Mouse (Mus musculus): ENCODE data around the gene Ddx46. TPM values are rescaled to one million over a fixed set of nuclear protein-coding genes. Genes with fewer than 3 reads are reported as not detected.
A peak's percentile ranks its signal among the peaks of the same experiment; 100 is the strongest.

Gene Ddx46
- polyA plus RNA-seq (2015; fragmentation: Nextera tagmentation; extraction: Ambion mirVana): 33.8 TPM in 2 replicates

DNA sequence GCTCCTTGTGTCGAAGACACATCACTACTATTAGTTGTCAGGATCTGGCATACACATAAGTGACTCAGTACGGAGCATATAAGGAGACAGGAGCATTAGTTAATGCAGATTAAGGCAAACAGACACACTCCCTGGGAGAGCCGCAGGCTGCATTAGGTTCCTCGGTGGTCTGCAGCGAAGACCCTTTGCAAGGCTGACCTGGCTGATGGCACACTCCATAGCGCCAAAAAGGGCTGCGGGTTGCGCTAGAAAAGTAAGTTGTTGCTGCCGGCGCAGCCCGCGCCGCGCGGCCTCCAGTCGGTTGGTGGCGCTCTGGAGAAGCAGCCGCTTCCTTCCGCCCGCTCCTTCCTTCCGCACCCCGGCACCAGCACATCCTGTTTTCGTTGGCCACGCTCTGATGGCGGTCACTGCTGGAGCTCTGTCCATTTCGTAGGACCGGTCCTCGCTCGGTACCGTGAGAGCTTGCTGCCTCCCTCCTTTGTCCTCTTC, at the start of gene Ddx46:
TSS of gene Ddx46 (plus strand) at position 389 of the 489 bp plus-strand sequence.
- peak; percentile 93 for ATAC-seq (replicated peaks)
- Histone ChIP-seq H3K4me1 (peaks cover 14% of the 10 kb centered on the region), H3K9ac (replicated peaks) (peak within 1 kb of the TSS; percentile 72), H3K27ac (replicated peaks) (peak within 1 kb of the TSS; percentile 8; the same call in 1 of the 2 replicates), H3K4me3 (peak within 1 kb of the TSS; percentile 60), H3K4me2 (replicated peaks) (peak within 1 kb of the TSS; percentile 72), H3K27me3 (no peaks in the 10 kb centered on the region), H3K36me3 (peaks cover 45% of the 10 kb centered on the region), H3K9me3 (no peaks in the 10 kb centered on the region)
- WGBS: 5% methylated on average over 30 of the region's 30 CpGs

DNA sequence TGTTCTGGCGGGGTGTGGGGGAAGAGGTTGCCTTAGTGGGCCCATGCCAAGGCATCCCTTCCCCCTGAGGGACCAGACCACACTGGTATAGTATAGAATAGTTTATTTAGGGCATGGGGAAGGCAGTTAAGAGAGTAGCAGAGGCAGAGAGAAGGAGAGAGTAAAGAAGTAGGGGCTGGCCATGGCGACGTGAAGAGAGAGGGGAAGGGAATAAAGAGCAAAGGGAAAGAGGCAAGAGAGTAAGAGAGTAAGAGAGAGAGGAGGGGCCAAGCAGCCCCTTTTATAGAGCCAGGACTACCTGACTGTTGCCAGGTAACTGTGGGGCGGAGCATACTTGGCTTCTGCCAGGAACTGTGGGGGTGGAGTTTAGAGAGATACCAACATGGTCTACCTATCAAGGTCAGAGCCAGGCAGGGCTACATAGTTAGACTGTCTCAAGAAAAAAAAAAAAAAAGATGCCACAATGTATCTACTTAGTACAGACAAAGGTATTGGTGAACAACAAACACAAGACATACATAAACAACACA, 42.8 kb upstream of the Ddx46 start:
- H3K4me1 ChIP-seq: peaks cover 14% of the 10 kb centered on the region
- H3K36me3 ChIP-seq: peaks cover 19% of the 10 kb centered on the region
- H3K9me3 ChIP-seq: no peaks in the 10 kb centered on the region
- no peak overlapping the region for H3K27ac ChIP-seq (replicated peaks)
- H3K9ac ChIP-seq (replicated peaks): no peak overlapping the region
- H3K4me2 ChIP-seq (replicated peaks): peak overlapping the region; percentile 41; the same call in 1 of the 2 replicates
- WGBS: 77% methylated on average over 4 of the region's 4 CpGs
- H3K4me3 ChIP-seq: peak overlapping the region; percentile 57; the same call in 1 of the 2 replicates
- H3K27me3 ChIP-seq: no peaks in the 10 kb centered on the region; the same call in 1 of the 2 replicates
- ATAC-seq (replicated peaks): peak; percentile 20; the same call in 1 of the 2 replicates

DNA sequence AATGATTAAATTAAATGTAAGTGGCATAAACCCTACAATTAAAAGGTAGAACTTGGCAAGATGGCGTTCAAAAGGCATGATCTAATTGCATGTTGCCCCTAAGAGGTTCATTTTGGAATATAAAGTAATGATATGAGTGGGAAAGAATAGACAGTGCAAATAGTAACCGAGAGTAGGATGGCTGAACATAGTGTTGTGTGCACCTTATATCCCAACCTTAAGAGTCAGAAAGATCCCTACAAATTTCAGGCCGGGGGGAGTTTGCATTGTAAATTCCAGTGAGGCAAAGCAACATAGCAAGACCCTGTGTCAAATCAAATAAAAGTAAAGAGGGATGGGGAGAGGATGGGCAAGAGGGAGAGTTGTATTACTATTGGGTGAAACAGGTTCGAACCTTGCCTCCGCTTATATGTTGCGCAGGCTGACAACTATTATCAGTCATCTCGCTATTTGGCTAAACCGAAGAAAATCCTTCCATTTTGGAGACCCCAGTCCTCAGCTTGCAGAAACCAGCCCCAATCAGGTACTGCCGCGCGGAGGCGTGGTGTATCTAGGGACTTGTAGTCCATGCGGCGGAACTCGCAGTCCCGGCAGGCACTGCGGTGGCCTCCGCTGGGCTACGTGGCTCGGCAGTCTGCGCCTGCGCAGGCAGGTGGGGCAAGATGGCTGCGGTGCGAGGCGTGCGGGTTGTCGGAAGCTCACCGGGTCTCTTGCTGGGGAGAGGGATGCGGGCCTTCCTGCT, 42.1 kb upstream of the Ddx46 start:
- peak overlapping the region; percentile 57 for H3K4me3 ChIP-seq
- peak overlapping the region; percentile 57 for H3K27ac ChIP-seq (replicated peaks)
- peak overlapping the region; percentile 62 for H3K4me2 ChIP-seq (replicated peaks)
- H3K36me3 ChIP-seq: peaks cover 25% of the 10 kb centered on the region
- ATAC-seq (replicated peaks): peak; percentile 99
- peaks cover 14% of the 10 kb centered on the region for H3K4me1 ChIP-seq
- no peaks in the 10 kb centered on the region for H3K9me3 ChIP-seq
- WGBS: 5% methylated on average over 29 of the region's 29 CpGs
- peak overlapping the region; percentile 67 for H3K9ac ChIP-seq (replicated peaks)
- no peaks in the 10 kb centered on the region; the same call in 1 of the 2 replicates for H3K27me3 ChIP-seq

DNA sequence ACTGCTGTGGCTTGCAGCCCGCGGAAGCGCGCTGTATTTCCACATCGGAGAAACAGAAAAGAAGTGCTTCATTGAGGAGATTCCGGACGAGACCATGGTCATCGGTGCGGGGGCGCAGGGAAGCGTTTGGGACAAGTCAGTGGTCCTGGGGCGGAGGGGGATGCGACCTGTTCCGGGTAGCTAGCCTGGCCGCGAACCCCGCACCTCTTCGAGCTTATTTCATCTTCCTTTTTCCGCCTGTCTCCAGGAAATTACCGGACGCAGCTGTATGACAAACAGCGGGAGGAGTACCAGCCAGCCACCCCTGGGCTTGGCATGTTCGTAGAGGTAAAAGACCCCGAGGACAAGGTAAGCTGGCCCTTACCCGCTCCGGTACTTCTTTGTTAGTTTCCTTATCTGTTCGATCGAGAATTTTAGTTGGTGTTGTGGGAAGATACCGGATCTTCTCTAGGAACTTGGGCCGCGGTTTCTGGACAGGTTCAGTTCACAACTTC, 41.5 kb upstream of the Ddx46 start:
- peak overlapping the region; percentile 57 for H3K4me3 ChIP-seq
- peak; percentile 49 for ATAC-seq (replicated peaks)
- peaks cover 14% of the 10 kb centered on the region for H3K4me1 ChIP-seq
- H3K9ac ChIP-seq (replicated peaks): peak overlapping the region; percentile 67
- peaks cover 30% of the 10 kb centered on the region for H3K36me3 ChIP-seq
- under 1% methylated on average over 31 of the region's 31 CpGs for WGBS
- no peaks in the 10 kb centered on the region; the same call in 1 of the 2 replicates for H3K27me3 ChIP-seq
- peak overlapping the region; percentile 62 for H3K4me2 ChIP-seq (replicated peaks)
- H3K27ac ChIP-seq (replicated peaks): peak overlapping the region; percentile 57
- no peaks in the 10 kb centered on the region for H3K9me3 ChIP-seq

DNA sequence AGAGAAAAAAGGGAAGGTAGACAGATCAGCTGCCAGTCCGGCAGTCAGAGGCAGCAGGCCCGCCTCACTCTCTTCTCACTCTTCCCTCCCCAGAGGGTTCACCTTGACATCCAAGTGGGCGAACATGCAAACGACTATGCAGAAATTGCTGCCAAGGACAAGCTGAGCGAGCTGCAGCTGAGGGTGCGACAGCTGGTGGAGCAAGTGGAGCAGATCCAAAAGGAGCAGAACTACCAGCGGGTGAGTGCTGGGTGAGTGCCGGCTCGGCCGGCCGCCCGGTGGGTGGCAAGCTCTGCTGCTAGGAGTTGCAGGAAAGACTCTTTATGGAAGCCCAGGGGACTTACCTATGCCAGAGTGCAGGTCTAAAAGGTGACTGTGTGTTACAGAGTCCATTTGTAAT, 39.5 kb upstream of the Ddx46 start:
- H3K27ac ChIP-seq (replicated peaks): no peak overlapping the region
- WGBS: 80% methylated on average over 12 of the region's 12 CpGs
- no peak overlapping the region for H3K9ac ChIP-seq (replicated peaks)
- no peaks in the 10 kb centered on the region for H3K27me3 ChIP-seq
- no peak for ATAC-seq (replicated peaks)
- peaks cover 20% of the 10 kb centered on the region for H3K4me1 ChIP-seq
- no peak overlapping the region for H3K4me3 ChIP-seq
- peaks cover 30% of the 10 kb centered on the region for H3K36me3 ChIP-seq
- H3K4me2 ChIP-seq (replicated peaks): no peak overlapping the region
- no peaks in the 10 kb centered on the region for H3K9me3 ChIP-seq

DNA sequence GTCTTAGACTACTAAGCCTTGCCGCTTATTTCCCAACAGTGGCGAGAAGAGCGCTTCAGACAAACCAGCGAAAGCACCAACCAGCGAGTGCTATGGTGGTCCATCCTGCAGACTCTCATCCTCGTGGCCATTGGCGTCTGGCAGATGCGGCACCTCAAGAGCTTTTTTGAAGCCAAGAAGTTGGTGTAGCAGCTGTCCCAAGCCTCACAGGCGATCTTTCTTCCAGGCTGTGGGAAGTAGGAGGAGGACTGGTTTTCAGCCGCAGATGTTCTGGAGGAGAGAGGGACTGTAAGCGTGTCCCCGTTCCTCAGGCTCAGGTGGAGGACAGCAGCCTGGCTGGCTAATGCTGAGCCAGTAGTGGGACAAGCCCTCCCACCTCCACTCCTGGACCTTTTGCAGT, 38.0 kb upstream of the Ddx46 start:
- Histone ChIP-seq H3K9ac (replicated peaks) (no peak overlapping the region), H3K4me2 (replicated peaks) (no peak overlapping the region), H3K36me3 (peaks cover 30% of the 10 kb centered on the region), H3K27me3 (no peaks in the 10 kb centered on the region), H3K4me1 (peaks cover 34% of the 10 kb centered on the region), H3K4me3 (no peak overlapping the region), H3K27ac (replicated peaks) (no peak overlapping the region), H3K9me3 (no peaks in the 10 kb centered on the region)
- 94% methylated on average over 12 of the region's 12 CpGs for WGBS
- ATAC-seq (replicated peaks): no peak

DNA sequence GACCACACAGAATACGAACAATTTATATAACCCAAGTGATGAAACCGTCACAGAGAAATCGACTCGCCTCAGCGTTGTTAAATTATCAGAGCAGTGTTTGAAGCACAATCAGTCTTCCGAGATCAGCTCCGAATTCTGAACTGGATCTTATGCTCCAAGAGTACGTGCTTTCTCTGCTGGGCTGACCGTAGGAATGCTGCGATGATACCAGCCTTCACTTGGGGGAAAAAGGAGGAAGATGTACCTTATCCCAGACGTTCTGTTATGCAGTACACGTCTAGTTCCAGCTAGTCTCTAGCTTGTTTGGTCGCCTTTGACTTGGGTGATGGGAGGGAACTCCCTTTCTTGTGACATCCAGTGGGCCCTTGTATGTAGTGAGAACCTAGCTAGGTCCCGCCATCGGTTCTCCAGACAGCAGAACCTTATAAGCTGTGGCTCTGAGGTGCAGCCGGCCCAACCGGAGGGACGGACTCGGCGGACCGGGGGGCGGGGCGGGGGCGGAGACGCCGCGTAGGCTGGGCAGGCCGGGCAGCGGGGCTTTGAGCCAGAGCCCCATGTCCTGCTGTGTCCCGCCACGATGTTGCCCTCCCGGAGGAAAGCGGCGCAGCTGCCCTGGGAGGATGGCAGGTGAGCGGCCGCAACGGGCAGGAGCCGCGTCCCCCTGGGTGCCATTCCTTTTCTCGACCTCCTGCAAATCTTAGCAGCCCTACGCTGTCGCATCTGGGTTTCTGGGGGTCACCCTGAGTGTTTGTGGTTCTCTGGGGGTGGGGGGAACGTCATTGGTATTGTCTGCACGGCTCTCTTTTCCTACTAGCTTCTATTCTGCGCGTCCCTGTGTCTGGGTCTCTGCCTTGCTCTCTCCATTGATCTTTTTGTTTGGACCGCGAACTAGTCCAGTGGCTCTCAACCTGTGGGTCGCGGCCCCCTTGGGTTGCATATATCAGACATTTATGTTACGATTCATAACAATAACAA, 35.0 kb upstream of the Ddx46 start, which contains the start of gene B4galt7:
TSS of gene B4galt7 (plus strand) at position 331 of the 975 bp plus-strand sequence.
- Histone ChIP-seq H3K9me3 (no peaks in the 10 kb centered on the region), H3K4me3 (peak within 1 kb of the TSS; percentile 70), H3K27me3 (no peaks in the 10 kb centered on the region), H3K27ac (replicated peaks) (peak within 1 kb of the TSS; percentile 72), H3K36me3 (peaks cover 27% of the 10 kb centered on the region), H3K4me2 (replicated peaks) (peak within 1 kb of the TSS; percentile 59), H3K9ac (replicated peaks) (peak within 1 kb of the TSS; percentile 95), H3K4me1 (peaks cover 26% of the 10 kb centered on the region)
- ATAC-seq (replicated peaks): peak; percentile 92
- 9% methylated on average over 51 of the region's 51 CpGs for WGBS

DNA sequence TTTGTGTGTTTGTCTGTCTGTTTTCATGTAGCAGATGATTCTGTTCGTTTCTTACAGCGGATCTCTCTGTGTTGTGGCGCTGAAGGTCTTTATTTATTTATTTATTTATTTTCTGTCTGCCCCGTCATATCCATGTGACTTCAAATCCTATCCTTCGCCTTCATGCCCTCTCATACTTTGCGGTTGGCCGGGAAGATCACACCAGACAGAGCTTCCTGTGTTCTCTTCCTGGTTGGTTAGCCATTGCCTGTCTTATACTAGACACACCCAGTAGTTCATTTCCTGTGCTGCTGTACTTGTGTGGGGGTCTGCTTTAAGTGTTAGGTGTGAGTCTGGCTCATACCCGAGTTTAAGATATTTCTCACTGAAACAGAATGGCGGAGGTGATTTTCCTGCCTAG, 34.2 kb upstream of the Ddx46 start:
- Histone ChIP-seq H3K9ac (replicated peaks) (peak overlapping the region; percentile 95), H3K27me3 (no peaks in the 10 kb centered on the region), H3K36me3 (peaks cover 24% of the 10 kb centered on the region), H3K27ac (replicated peaks) (peak overlapping the region; percentile 72; the same call in 1 of the 2 replicates), H3K4me3 (peak overlapping the region; percentile 70), H3K4me2 (replicated peaks) (peak overlapping the region; percentile 59), H3K4me1 (peaks cover 26% of the 10 kb centered on the region), H3K9me3 (no peaks in the 10 kb centered on the region)
- no peak for ATAC-seq (replicated peaks)
- 25% methylated on average over 9 of the region's 9 CpGs for WGBS

DNA sequence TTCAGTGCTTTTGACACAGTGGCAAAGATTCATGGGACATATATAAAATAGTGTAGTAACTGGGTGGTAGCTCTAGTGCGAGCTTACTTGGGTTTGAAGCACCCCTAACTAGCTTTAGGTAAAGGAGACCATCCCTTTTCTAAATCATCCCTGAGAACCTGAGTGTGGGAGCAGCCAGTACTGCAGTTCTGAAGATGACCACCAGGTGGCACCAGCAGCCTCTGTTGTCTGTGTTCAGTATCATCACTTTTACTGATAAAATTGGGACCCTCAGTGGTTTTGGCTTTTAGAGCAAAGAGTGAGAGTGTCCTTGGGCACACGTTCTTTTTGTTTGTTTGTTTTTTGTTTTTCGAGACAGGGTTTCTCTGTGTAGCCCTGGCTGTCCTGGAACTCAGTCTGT, 33.2 kb upstream of the Ddx46 start:
- Histone ChIP-seq H3K4me1 (peaks cover 26% of the 10 kb centered on the region), H3K4me2 (replicated peaks) (0 out of 2 replicates have a peak overlapping the region, but pooled peaks have one; percentile 59), H3K9me3 (no peaks in the 10 kb centered on the region), H3K4me3 (peak overlapping the region; percentile 70; the same call in 1 of the 2 replicates), H3K27ac (replicated peaks) (no peak overlapping the region), H3K36me3 (peaks cover 17% of the 10 kb centered on the region), H3K27me3 (no peaks in the 10 kb centered on the region), H3K9ac (replicated peaks) (no peak overlapping the region)
- WGBS: 8% methylated on average over 3 of the region's 3 CpGs
- no peak for ATAC-seq (replicated peaks)

DNA sequence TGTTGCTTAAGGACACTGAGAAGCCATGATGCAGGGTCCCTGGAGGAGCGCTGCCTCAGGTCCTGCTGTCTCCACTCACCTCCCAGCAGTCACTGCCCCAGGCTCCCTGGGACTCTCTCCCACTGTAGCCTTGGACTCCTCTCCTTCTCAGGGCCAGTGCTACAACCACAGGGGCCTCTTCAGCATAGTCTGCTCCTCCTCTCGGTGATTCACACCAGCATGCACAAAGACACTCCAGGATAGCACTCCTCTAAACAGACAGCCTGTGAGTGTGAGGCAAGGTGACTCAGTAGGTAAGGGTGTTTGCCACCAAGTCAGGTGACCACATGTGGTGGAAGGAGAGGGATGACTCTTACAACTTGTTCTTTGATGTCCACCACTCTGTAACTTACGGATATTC, 30.2 kb upstream of the Ddx46 start:
- H3K27ac ChIP-seq (replicated peaks): no peak overlapping the region
- peaks cover 18% of the 10 kb centered on the region; the same call in 1 of the 2 replicates for H3K36me3 ChIP-seq
- peaks cover 22% of the 10 kb centered on the region for H3K4me1 ChIP-seq
- no peak overlapping the region for H3K9ac ChIP-seq (replicated peaks)
- WGBS: 89% methylated on average over 3 of the region's 3 CpGs
- H3K4me2 ChIP-seq (replicated peaks): no peak overlapping the region
- no peaks in the 10 kb centered on the region for H3K9me3 ChIP-seq
- no peak overlapping the region for H3K4me3 ChIP-seq
- ATAC-seq (replicated peaks): no peak
- H3K27me3 ChIP-seq: no peaks in the 10 kb centered on the region

DNA sequence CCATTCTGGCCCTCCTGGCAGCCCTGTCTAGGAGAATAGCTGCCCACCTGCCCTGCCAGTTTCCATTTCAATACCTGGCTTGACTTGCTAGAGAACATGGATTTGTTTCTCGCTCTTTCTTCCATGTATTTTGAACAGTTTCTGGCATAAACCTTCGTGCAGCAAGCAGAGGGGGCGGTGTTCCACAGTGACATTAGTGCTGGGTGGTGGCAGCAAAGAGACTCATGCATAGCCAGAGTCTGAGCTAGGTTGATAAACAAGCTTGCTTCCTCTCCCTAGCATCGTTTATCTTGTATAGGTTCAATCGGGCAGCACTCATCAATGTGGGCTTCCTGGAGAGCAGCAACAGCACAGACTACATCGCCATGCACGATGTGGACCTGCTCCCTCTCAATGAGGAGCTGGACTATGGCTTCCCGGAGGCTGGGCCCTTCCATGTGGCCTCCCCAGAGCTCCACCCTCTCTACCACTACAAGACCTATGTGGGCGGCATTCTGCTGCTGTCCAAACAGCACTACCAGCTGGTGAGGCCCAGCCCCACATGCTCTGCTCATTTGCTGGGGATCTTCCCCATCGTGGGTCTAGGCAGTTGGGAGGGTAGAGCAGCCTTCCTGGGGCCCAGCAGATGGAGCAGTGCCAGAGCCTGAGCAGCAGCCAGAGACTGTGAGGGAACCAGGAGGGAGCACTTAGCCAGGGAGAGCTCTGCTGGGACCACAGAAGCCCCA, 27.8 kb upstream of the Ddx46 start:
- no peak overlapping the region for H3K27ac ChIP-seq (replicated peaks)
- H3K4me2 ChIP-seq (replicated peaks): no peak overlapping the region
- peaks cover 30% of the 10 kb centered on the region; the same call in 1 of the 2 replicates for H3K36me3 ChIP-seq
- ATAC-seq (replicated peaks): no peak
- no peaks in the 10 kb centered on the region for H3K9me3 ChIP-seq
- WGBS: 82% methylated on average over 10 of the region's 10 CpGs
- H3K9ac ChIP-seq (replicated peaks): no peak overlapping the region
- peaks cover 4% of the 10 kb centered on the region for H3K4me1 ChIP-seq
- H3K4me3 ChIP-seq: no peak overlapping the region
- no peaks in the 10 kb centered on the region for H3K27me3 ChIP-seq

Measured in forebrain, embryonic 15.5 days (tissue).